Mouse (Mus musculus): ENCODE measurements at regions not wholly inside any gene's neighbourhood (a gene's known extent, or its start where the extent isn't known, plus 50 kb on each side); places are given as distances from the start of the nearest gene placed in this dataset.

DNA sequence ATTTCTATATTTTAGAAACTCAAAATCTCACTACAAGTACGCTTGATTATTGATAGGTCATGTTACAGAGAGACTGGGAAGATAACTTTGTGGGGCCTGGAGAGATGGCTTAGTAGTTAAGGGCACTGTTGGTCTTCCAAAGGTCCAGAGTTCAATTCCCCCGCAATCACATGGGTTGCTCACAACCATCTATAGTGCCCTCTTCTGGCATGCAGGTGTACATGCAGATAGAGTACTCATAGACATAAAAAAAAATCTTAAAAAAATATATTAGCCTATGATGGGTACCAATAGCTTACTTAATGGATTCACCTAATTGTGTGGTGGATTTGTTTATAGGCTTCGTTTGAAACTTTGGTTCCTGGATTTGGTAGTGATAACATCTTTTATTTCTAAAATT, 654.2 kb upstream of the Marcks start:
- no peaks in the 10 kb centered on the region for H3K27me3 ChIP-seq (ENCODE audit: control insufficient read depth, insufficient read depth, low read length, poor library complexity, severe bottlenecking)
- H3K4me1 ChIP-seq (ENCODE audit: control insufficient read depth, insufficient read depth, low read length), result no peaks in the 10 kb centered on the region
- H3K27ac ChIP-seq (ENCODE audit: insufficient read depth, low read length), result no peak overlapping the region
- no peak overlapping the region for H3K4me3 ChIP-seq (ENCODE audit: low read depth, low read length)
- no peak overlapping the region for H3K9ac ChIP-seq (ENCODE audit: low read depth, poor library complexity, severe bottlenecking)
- no peaks in the 10 kb centered on the region for H3K36me3 ChIP-seq (ENCODE audit: control insufficient read depth, insufficient read depth, low read length, poor library complexity, severe bottlenecking)
- no peaks in the 10 kb centered on the region for H3K9me3 ChIP-seq (replicated peaks; ENCODE audit: control insufficient read depth, insufficient read depth, low read length, poor library complexity, severe bottlenecking)
- no peak for TF ChIP-seq POLR2A (IDR thresholded peaks at IDR 0.05; ENCODE audit: insufficient read depth, low read length)
- no peak for TF ChIP-seq CTCF (IDR thresholded peaks at IDR 0.05; ENCODE audit: low read depth, low read length)
- no peak for TF ChIP-seq EP300 (IDR thresholded peaks at IDR 0.05; ENCODE audit: insufficient read depth, low read depth, low read length)

DNA sequence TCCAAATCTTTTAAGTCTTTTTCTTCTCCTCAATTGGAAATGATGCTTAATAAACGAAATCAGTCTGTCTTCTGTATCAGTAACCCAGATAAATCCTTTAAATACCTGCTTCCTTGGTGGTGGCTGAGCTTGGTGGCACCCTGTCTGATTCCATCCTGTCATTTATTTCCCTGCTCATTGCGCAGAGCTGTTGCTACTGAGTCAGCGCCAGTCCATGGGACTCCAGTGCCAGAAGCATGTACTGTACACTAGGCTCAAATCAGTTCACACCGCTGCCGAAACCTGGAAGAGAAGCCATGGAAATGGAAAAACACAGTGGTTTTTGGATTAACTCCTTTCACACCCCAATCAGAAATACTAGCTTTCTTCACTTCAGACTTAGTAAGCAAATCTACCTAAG, 649.3 kb upstream of the Marcks start:
- Histone ChIP-seq H3K27ac (ENCODE audit: insufficient read depth, low read length) (no peak overlapping the region), H3K9me3 (replicated peaks; ENCODE audit: control insufficient read depth, insufficient read depth, low read length, poor library complexity, severe bottlenecking) (peaks cover 6% of the 10 kb centered on the region; the same call in 1 of the 2 replicates)
- TF ChIP-seq CTCF (IDR thresholded peaks at IDR 0.05; ENCODE audit: low read depth, low read length) (no peak), EP300 (IDR thresholded peaks at IDR 0.05; ENCODE audit: insufficient read depth, low read depth, low read length) (no peak), POLR2A (IDR thresholded peaks at IDR 0.05; ENCODE audit: insufficient read depth, low read length) (no peak)

DNA sequence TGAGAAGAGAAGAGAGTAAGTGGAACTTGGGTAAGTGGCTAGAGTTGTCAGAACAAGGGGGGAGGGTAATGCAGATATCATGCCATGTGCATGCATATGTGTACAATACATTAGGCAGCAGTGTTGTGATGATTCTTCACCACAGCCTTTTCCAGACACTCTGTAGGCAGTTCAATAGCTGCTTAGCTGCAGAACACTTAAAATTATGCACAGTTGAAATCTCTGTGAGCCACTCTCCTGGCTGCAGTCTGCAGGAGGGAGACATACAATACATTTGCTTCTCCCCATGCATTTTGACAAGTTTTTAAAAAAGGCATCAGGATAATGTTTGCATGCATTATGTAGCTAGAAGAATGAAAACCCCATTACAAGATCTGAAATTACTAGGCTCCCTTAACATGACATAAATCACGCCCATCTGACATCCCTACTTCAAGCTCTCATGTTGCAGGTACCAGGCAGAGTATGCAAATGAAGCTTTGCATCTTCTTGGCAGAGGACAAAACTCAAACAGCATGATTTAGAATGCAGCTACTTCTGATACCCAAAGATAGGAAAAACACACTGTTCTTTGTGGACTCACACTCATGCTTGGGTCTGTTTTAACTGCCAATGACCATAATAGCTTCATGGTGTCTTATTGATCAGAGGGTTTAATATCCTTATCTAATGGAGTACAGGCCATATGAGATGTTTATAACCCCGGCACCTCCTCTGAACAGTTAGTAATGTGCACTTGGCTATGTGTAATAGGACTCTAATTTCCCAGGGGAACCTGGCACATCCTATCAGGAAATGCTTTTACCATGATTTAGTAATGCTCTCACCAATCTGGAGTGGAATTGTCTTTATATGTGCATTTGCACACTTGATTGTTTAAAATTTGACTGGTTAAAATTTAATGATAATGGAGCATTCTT, 640.9 kb upstream of the Marcks start:
- TF ChIP-seq CTCF (IDR thresholded peaks at IDR 0.05; ENCODE audit: low read depth, low read length) (no peak), POLR2A (IDR thresholded peaks at IDR 0.05; ENCODE audit: insufficient read depth, low read length) (no peak), EP300 (IDR thresholded peaks at IDR 0.05; ENCODE audit: insufficient read depth, low read depth, low read length) (no peak)
- no peak overlapping the region for H3K4me3 ChIP-seq (ENCODE audit: low read depth, low read length)
- no peaks in the 10 kb centered on the region for H3K36me3 ChIP-seq (ENCODE audit: control insufficient read depth, insufficient read depth, low read length, poor library complexity, severe bottlenecking)
- no peaks in the 10 kb centered on the region for H3K4me1 ChIP-seq (ENCODE audit: control insufficient read depth, insufficient read depth, low read length)
- H3K9me3 ChIP-seq (replicated peaks; ENCODE audit: control insufficient read depth, insufficient read depth, low read length, poor library complexity, severe bottlenecking), result peaks cover 6% of the 10 kb centered on the region; the same call in 1 of the 2 replicates
- H3K27ac ChIP-seq (ENCODE audit: insufficient read depth, low read length), result no peak overlapping the region
- H3K9ac ChIP-seq (ENCODE audit: low read depth, poor library complexity, severe bottlenecking), result no peak overlapping the region
- H3K27me3 ChIP-seq (ENCODE audit: control insufficient read depth, insufficient read depth, low read length, poor library complexity, severe bottlenecking), result no peaks in the 10 kb centered on the region

More for the DNA sequence above, 649.3 kb upstream of the Marcks start:
- H3K36me3 ChIP-seq (ENCODE audit: control insufficient read depth, insufficient read depth, low read length, poor library complexity, severe bottlenecking), result no peaks in the 10 kb centered on the region
- H3K4me1 ChIP-seq (ENCODE audit: control insufficient read depth, insufficient read depth, low read length), result no peaks in the 10 kb centered on the region
- H3K27me3 ChIP-seq (ENCODE audit: control insufficient read depth, insufficient read depth, low read length, poor library complexity, severe bottlenecking), result no peaks in the 10 kb centered on the region
- no peak overlapping the region for H3K9ac ChIP-seq (ENCODE audit: low read depth, poor library complexity, severe bottlenecking)
- H3K4me3 ChIP-seq (ENCODE audit: low read depth, low read length), result no peak overlapping the region

DNA sequence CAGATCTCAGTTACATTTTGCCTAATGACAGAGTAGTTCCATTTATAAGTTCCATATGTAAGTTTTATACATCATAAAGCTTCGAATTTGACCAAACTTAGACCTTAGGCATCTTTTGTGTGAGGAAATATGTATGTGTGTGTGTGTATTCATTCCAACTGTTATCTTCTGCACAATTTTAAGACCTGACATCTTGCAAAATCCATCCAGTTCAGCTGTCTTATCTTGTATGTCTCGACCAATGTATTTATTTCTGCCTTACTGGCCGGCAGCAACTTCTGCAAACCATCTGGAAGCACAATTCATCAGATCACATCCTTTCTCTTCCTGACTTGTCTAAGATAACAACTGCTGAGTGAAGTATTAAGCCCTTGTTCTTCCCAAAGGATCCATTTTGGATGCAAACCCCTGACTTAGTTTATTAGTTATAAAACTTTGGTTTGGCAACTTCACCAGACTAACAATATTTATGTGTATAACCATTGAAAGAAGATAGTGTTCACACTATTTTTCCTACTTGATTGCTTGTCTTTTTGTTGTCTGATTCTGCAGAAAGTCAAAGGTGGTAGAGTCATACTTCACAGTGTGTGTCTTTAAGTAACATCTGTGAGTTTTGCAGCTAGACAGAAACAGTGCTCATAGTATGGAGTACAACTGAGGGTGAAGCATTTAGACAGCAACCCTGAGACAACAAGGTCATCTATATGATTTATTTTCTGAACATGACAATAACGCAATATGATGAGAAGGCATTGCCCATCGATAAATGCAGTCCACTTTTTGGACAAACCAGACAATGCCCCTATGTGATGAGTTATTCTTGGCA, 622.0 kb upstream of the Marcks start:
- Histone ChIP-seq H3K27ac (ENCODE audit: insufficient read depth, low read length) (no peak overlapping the region), H3K4me1 (ENCODE audit: control insufficient read depth, insufficient read depth, low read length) (no peaks in the 10 kb centered on the region), H3K9ac (ENCODE audit: low read depth, poor library complexity, severe bottlenecking) (no peak overlapping the region), H3K9me3 (replicated peaks; ENCODE audit: control insufficient read depth, insufficient read depth, low read length, poor library complexity, severe bottlenecking) (no peaks in the 10 kb centered on the region), H3K4me3 (ENCODE audit: low read depth, low read length) (no peak overlapping the region), H3K27me3 (ENCODE audit: control insufficient read depth, insufficient read depth, low read length, poor library complexity, severe bottlenecking) (no peaks in the 10 kb centered on the region), H3K36me3 (ENCODE audit: control insufficient read depth, insufficient read depth, low read length, poor library complexity, severe bottlenecking) (no peaks in the 10 kb centered on the region)
- no peak for TF ChIP-seq EP300 (IDR thresholded peaks at IDR 0.05; ENCODE audit: insufficient read depth, low read depth, low read length)
- TF ChIP-seq CTCF (IDR thresholded peaks at IDR 0.05; ENCODE audit: low read depth, low read length), result no peak
- no peak for TF ChIP-seq POLR2A (IDR thresholded peaks at IDR 0.05; ENCODE audit: insufficient read depth, low read length)

DNA sequence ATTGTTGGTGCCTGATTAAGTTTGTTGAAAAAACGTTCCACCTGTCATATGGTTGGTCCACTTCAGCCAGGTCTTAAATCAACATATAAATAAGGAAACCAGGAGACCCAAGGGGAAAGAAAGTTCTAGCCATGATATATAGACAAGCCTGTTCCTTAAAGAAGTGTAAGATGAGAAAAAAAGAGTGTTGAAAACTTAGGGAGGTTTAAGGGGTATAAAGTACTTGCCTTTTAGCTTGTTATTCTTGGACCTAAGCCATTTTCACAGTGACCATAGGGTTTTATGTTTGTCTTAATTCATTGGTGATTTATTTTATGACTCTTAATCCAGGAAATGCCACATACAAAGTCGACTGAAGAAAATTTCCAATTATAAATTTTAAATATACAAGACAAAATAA, 602.9 kb upstream of the Marcks start:
- Histone ChIP-seq H3K27ac (ENCODE audit: insufficient read depth, low read length) (no peak overlapping the region), H3K36me3 (ENCODE audit: control insufficient read depth, insufficient read depth, low read length, poor library complexity, severe bottlenecking) (no peaks in the 10 kb centered on the region), H3K4me1 (ENCODE audit: control insufficient read depth, insufficient read depth, low read length) (no peaks in the 10 kb centered on the region), H3K9ac (ENCODE audit: low read depth, poor library complexity, severe bottlenecking) (no peak overlapping the region), H3K4me3 (ENCODE audit: low read depth, low read length) (no peak overlapping the region), H3K9me3 (replicated peaks; ENCODE audit: control insufficient read depth, insufficient read depth, low read length, poor library complexity, severe bottlenecking) (no peaks in the 10 kb centered on the region), H3K27me3 (ENCODE audit: control insufficient read depth, insufficient read depth, low read length, poor library complexity, severe bottlenecking) (no peaks in the 10 kb centered on the region)
- TF ChIP-seq EP300 (IDR thresholded peaks at IDR 0.05; ENCODE audit: insufficient read depth, low read depth, low read length) (no peak), CTCF (IDR thresholded peaks at IDR 0.05; ENCODE audit: low read depth, low read length) (no peak), POLR2A (IDR thresholded peaks at IDR 0.05; ENCODE audit: insufficient read depth, low read length) (no peak)

Measured in ES-Bruce4 (cell line).